Mouse (Mus musculus) neural tube, embryonic 12.5 days (tissue): ENCODE measurements around the gene Htra3. TPM values are rescaled to one million over a fixed set of nuclear protein-coding genes. Genes with fewer than 3 reads are reported as not detected.

Experiments used
- ATAC-seq: fragments of 200-750 bp; cut with Nextera tagmentation; 2 replicates; pipeline ENCODE4 v1.8.0; 2017; ENCODE audit warnings: low read depth, mild to moderate bottlenecking, moderate TSS enrichment, moderate library complexity; ENCODE audit not compliant: low FRiP score
- H3K27ac ChIP-seq: fragments of 300-500 bp; sonication (generic); 2 replicates; pipeline ENCODE4 v1.5.1; 2016
- H3K27me3 ChIP-seq: fragments of 300-500 bp; sonication (generic); replicated peaks from 2 replicates; pipeline ENCODE4 v1.6.1; 2016; ENCODE audit warnings: mild to moderate bottlenecking
- H3K36me3 ChIP-seq: fragments of 300-500 bp; sonication (generic); 2 replicates; pipeline ENCODE4 v1.6.1; 2016; ENCODE audit warnings: mild to moderate bottlenecking
- H3K4me1 ChIP-seq: fragments of 300-500 bp; sonication (generic); 2 replicates; pipeline ENCODE4 v1.6.1; 2016
- H3K4me2 ChIP-seq: fragments of 300-500 bp; sonication (generic); replicated peaks from 2 replicates; pipeline ENCODE4 v1.6.1; 2016; ENCODE audit warnings: mild to moderate bottlenecking
- H3K4me3 ChIP-seq: fragments of 300-500 bp; sonication (generic); 2 replicates; pipeline ENCODE4 v1.5.1; 2016
- H3K9ac ChIP-seq: fragments of 300-500 bp; sonication (generic); 2 replicates; pipeline ENCODE4 v1.6.1; 2016; ENCODE audit warnings: mild to moderate bottlenecking
- H3K9me3 ChIP-seq: fragments of 300-500 bp; sonication (generic); 2 replicates; pipeline ENCODE4 v1.6.1; 2016; ENCODE audit warnings: mild to moderate bottlenecking
- WGBS: fragments of 180-500 bp; shearing (Covaris S2); methylation state at CpG from one replicate; pipeline ENCODE4 v1.1.7; 2016; 5-methylcytosine and 5-hydroxymethylcytosine counted together
- polyA plus RNA-seq: library from polyadenylated mRNA; unstranded; fragments of >200 nt; fragmentation: Nextera tagmentation; extraction: Ambion mirVana; gene quantifications from 2 replicates; pipeline ENCODE4 v1.2.1, GENCODE M21; 2016

Gene Htra3
- polyA plus RNA-seq, 1 experiment from 2014 or later = 9.5 TPM

GRCm38 (mm10) chr5:35606800-35607199 lies 72.8 kb downstream of the Htra3 start:
- Histone ChIP-seq H3K4me2 (no peak overlapping the region), H3K27me3 (no peaks in the 10 kb centered on the region), H3K27ac (no peak overlapping the region), H3K4me3 (no peak overlapping the region), H3K9ac (no peak overlapping the region), H3K9me3 (no peaks in the 10 kb centered on the region), H3K36me3 (peaks cover 13% of the 10 kb centered on the region), H3K4me1 (peaks cover 19% of the 10 kb centered on the region)
- no peak for ATAC-seq
- WGBS = 94% methylated on average over 7 of the region's 7 CpGs

- Histone ChIP-seq H3K9me3 (no peaks in the 10 kb centered on the region), H3K4me3 (no peak overlapping the region), H3K4me2 (no peak overlapping the region), H3K4me1 (peaks cover 19% of the 10 kb centered on the region), H3K27ac (no peak overlapping the region), H3K36me3 (peaks cover 26% of the 10 kb centered on the region), H3K27me3 (no peaks in the 10 kb centered on the region), H3K9ac (no peak overlapping the region)
- ATAC-seq = no peak
- 83% methylated on average over 7 of the region's 7 CpGs for WGBS
Measured at GRCm38 (mm10) chr5:35605355-35605754, 74.2 kb downstream of the Htra3 start.

Other genes starting within 250 kb of the Htra3 start
- gene Cpz, start 154.1 kb downstream of the Htra3 start, polyA plus RNA-seq = 3.2 and 4.1 TPM in 2 replicates
- gene Trmt44, start 104.7 kb downstream of the Htra3 start, polyA plus RNA-seq = 7.8 and 9.7 TPM in 2 replicates
- gene Acox3, start 96.7 kb downstream of the Htra3 start, polyA plus RNA-seq = 18.4 and 20.0 TPM in 2 replicates
- gene Sh3tc1, start 60.2 kb upstream of the Htra3 start, polyA plus RNA-seq = 3.4 and 3.6 TPM in 2 replicates
- gene Ablim2, start 78.1 kb upstream of the Htra3 start, polyA plus RNA-seq = 3.0 and 4.4 TPM in 2 replicates
- 77.8 and 91.9 TPM in 2 replicates for gene Afap1, start 213.5 kb upstream of the Htra3 start, polyA plus RNA-seq